Mouse (Mus musculus): ENCODE results near the gene Best1. TPM values are rescaled to one million over a fixed set of nuclear protein-coding genes. Genes with fewer than 3 reads are reported as not detected.

Best1 gene
- polyA plus RNA-seq, 1 experiment from 2014 or later: 0.10 TPM

- Histone ChIP-seq H3K4me1 (ENCODE audit: control insufficient read depth, insufficient read depth, low read length) (peaks cover 11% of the 10 kb centered on the region), H3K9me3 (replicated peaks; ENCODE audit: control insufficient read depth, low read length) (no peaks in the 10 kb centered on the region), H3K27ac (ENCODE audit: low read depth, low read length) (no peak overlapping the region), H3K27me3 (ENCODE audit: control insufficient read depth, insufficient read depth, low read length) (0 out of 2 replicates have a peak, but pooled peaks cover 3% of the 10 kb centered on the region), H3K36me3 (ENCODE audit: control insufficient read depth, insufficient read depth, low read length) (no peaks in the 10 kb centered on the region), H3K4me2 (no peak overlapping the region), H3K4me3 (ENCODE audit: low read depth, low read length) (no peak overlapping the region), H3K9ac (ENCODE audit: low read depth, low read length) (no peak overlapping the region)
- WGBS (ENCODE audit: insufficient replicate concordance): 20% methylated on average over 5 of the region's 5 CpGs
- no peak for ATAC-seq (replicated peaks; ENCODE audit: insufficient number of reproducible peaks, low FRiP score, low TSS enrichment)
Measured at GRCm38 (mm10) chr19:9991304-9991703, 10.1 kb downstream of the Best1 start.

GRCm38 (mm10) chr19:9989884-9990256, 11.6 kb downstream of the Best1 start:
- H3K4me1 ChIP-seq (ENCODE audit: control insufficient read depth, insufficient read depth, low read length): peaks cover 11% of the 10 kb centered on the region
- no peak overlapping the region for H3K4me3 ChIP-seq (ENCODE audit: low read depth, low read length)
- H3K4me2 ChIP-seq: no peak overlapping the region
- no peaks in the 10 kb centered on the region for H3K9me3 ChIP-seq (replicated peaks; ENCODE audit: control insufficient read depth, low read length)
- no peak overlapping the region for H3K9ac ChIP-seq (ENCODE audit: low read depth, low read length)
- H3K36me3 ChIP-seq (ENCODE audit: control insufficient read depth, insufficient read depth, low read length): peaks cover 9% of the 10 kb centered on the region
- no peak for ATAC-seq (replicated peaks; ENCODE audit: insufficient number of reproducible peaks, low FRiP score, low TSS enrichment)
- no peak overlapping the region for H3K27ac ChIP-seq (ENCODE audit: low read depth, low read length)
- H3K27me3 ChIP-seq (ENCODE audit: control insufficient read depth, insufficient read depth, low read length): 0 out of 2 replicates have a peak, but pooled peaks cover 3% of the 10 kb centered on the region

DNA sequence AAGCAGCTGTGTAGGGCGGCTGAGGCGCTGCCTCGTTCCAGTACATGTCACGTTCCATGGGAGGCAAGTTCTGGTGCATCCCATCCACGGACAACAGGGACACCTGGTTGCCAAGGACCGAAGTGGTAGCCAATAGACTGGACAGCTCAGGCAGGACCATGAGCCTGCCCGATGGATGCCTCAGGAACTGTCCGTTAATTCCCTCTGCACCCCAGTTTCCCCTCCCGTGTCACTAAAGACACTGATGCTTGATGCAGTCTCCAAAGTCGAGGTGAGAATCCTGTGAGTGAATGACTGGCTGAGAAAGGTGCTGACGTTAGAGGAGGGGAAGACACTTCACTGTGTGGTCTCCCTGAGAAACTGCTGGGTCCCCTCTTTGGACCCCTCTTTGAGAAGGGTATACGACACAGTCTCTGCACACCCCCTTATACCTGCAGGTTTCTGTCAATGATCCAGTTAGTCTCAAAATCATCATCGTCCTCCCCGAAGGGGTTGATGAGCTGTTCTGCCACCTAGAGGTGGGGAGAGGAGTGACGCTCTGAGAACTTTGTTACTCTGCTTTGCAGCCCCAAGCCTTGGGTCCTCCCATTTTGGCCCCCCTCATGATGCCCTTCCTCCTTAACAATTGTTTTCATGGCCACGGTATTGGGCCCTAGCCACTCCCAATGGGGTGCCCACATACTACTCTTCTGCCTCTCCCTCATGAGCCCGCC, 12.1 kb downstream of the Best1 start:
- no peak for ATAC-seq (replicated peaks; ENCODE audit: insufficient number of reproducible peaks, low FRiP score, low TSS enrichment)
- H3K27ac ChIP-seq (ENCODE audit: low read depth, low read length): no peak overlapping the region
- H3K9ac ChIP-seq (ENCODE audit: low read depth, low read length): no peak overlapping the region
- no peak overlapping the region for H3K4me2 ChIP-seq
- 0 out of 2 replicates have a peak, but pooled peaks cover 3% of the 10 kb centered on the region for H3K27me3 ChIP-seq (ENCODE audit: control insufficient read depth, insufficient read depth, low read length)
- peaks cover 14% of the 10 kb centered on the region for H3K36me3 ChIP-seq (ENCODE audit: control insufficient read depth, insufficient read depth, low read length)
- H3K4me3 ChIP-seq (ENCODE audit: low read depth, low read length): no peak overlapping the region
- WGBS (ENCODE audit: insufficient replicate concordance): 61% methylated on average over 17 of the region's 17 CpGs
- peaks cover 11% of the 10 kb centered on the region for H3K4me1 ChIP-seq (ENCODE audit: control insufficient read depth, insufficient read depth, low read length)
- H3K9me3 ChIP-seq (replicated peaks; ENCODE audit: control insufficient read depth, low read length): no peaks in the 10 kb centered on the region

GRCm38 (mm10) chr19:9987593-9987992, 13.8 kb downstream of the Best1 start:
- no peak for ATAC-seq (replicated peaks; ENCODE audit: insufficient number of reproducible peaks, low FRiP score, low TSS enrichment)

GRCm38 (mm10) chr19:9987192-9987591, 14.2 kb downstream of the Best1 start:
- Histone ChIP-seq H3K4me2 (no peak overlapping the region), H3K4me1 (ENCODE audit: control insufficient read depth, insufficient read depth, low read length) (peaks cover 17% of the 10 kb centered on the region), H3K4me3 (ENCODE audit: low read depth, low read length) (no peak overlapping the region), H3K27me3 (ENCODE audit: control insufficient read depth, insufficient read depth, low read length) (no peaks in the 10 kb centered on the region), H3K27ac (ENCODE audit: low read depth, low read length) (0 out of 2 replicates have a peak overlapping the region, but pooled peaks have one; percentile 22), H3K9me3 (replicated peaks; ENCODE audit: control insufficient read depth, low read length) (no peaks in the 10 kb centered on the region), H3K9ac (ENCODE audit: low read depth, low read length) (no peak overlapping the region), H3K36me3 (ENCODE audit: control insufficient read depth, insufficient read depth, low read length) (peaks cover 18% of the 10 kb centered on the region)
- no peak for ATAC-seq (replicated peaks; ENCODE audit: insufficient number of reproducible peaks, low FRiP score, low TSS enrichment)
- WGBS (ENCODE audit: insufficient replicate concordance): 28% methylated on average over 6 of the region's 6 CpGs

More at GRCm38 (mm10) chr19:9987593-9987992, 13.8 kb downstream of the Best1 start:
- Histone ChIP-seq H3K27me3 (ENCODE audit: control insufficient read depth, insufficient read depth, low read length) (0 out of 2 replicates have a peak, but pooled peaks cover 2% of the 10 kb centered on the region), H3K9ac (ENCODE audit: low read depth, low read length) (no peak overlapping the region), H3K27ac (ENCODE audit: low read depth, low read length) (peak overlapping the region; percentile 22; the same call in 1 of the 2 replicates), H3K4me1 (ENCODE audit: control insufficient read depth, insufficient read depth, low read length) (peaks cover 17% of the 10 kb centered on the region), H3K36me3 (ENCODE audit: control insufficient read depth, insufficient read depth, low read length) (peaks cover 18% of the 10 kb centered on the region), H3K4me3 (ENCODE audit: low read depth, low read length) (no peak overlapping the region), H3K9me3 (replicated peaks; ENCODE audit: control insufficient read depth, low read length) (no peaks in the 10 kb centered on the region), H3K4me2 (no peak overlapping the region)

DNA sequence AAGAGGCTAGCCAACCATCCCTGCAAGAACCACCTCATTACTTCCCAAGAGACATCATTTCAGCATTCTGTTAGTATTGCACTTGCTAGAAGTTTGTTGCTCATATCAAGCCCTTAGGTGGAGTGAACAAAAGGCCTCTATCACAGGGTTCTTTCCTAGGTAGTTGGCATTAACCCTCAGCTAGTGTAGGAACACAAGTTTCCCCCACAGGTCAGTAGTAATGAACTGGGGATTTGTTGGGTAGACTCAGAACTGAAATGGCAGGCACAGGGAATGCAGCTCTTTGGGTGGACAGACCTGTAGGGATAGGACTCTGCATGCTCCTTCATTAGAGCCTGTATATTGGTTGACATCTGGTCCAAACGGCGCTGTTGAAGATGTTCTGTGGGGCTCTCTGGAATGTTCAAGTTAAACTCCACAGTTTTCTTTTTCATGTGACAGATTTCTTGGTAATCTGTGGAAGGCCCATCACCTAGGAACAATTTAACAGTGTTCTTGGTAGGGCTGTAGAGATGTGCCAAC, 15.5 kb downstream of the Best1 start:
- peaks cover 18% of the 10 kb centered on the region for H3K36me3 ChIP-seq (ENCODE audit: control insufficient read depth, insufficient read depth, low read length)
- H3K4me1 ChIP-seq (ENCODE audit: control insufficient read depth, insufficient read depth, low read length): peaks cover 22% of the 10 kb centered on the region
- no peak overlapping the region for H3K4me3 ChIP-seq (ENCODE audit: low read depth, low read length)
- no peak overlapping the region for H3K9ac ChIP-seq (ENCODE audit: low read depth, low read length)
- 84% methylated on average over 2 of the region's 2 CpGs for WGBS (ENCODE audit: insufficient replicate concordance)
- no peak for ATAC-seq (replicated peaks; ENCODE audit: insufficient number of reproducible peaks, low FRiP score, low TSS enrichment)
- no peaks in the 10 kb centered on the region for H3K9me3 ChIP-seq (replicated peaks; ENCODE audit: control insufficient read depth, low read length)
- H3K4me2 ChIP-seq: no peak overlapping the region
- no peaks in the 10 kb centered on the region for H3K27me3 ChIP-seq (ENCODE audit: control insufficient read depth, insufficient read depth, low read length)
- no peak overlapping the region for H3K27ac ChIP-seq (ENCODE audit: low read depth, low read length)

DNA sequence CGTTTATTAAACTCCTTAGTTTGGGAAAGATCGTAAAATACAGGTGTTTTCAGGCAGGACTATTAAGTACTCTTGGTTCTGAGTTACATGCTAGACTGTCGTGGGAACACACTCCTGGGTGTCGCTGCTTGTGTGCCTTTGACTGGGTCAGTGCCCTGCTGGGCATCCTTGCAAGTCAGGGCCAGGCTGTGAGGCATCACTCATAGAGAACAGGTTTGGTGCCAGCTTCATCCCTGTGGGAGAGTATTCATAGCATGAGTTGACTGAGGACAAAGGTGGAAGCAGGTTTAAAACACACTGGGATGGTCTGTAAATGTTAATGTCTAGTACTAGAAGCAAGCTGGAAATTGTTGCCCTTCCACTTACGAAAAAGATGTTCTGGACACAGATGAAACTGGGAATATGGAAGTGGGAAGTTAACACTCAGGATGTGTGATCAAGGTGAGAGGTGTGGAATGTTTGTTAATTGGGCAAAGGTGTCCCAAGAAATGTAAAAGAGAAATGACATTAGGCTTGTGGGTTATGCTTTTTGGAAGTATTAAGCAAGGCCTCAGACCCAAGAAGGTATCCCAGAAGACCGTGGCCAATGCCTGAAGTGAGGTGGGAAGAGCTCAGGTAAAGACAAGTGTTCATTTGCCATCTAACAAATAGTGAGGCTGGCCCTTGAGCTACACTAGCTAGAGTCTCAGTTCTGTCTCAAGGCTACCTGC, 16.1 kb downstream of the Best1 start:
- no peak overlapping the region for H3K4me3 ChIP-seq (ENCODE audit: low read depth, low read length)
- peaks cover 18% of the 10 kb centered on the region for H3K36me3 ChIP-seq (ENCODE audit: control insufficient read depth, insufficient read depth, low read length)
- no peaks in the 10 kb centered on the region for H3K9me3 ChIP-seq (replicated peaks; ENCODE audit: control insufficient read depth, low read length)
- 92% methylated on average over 6 of the region's 6 CpGs for WGBS (ENCODE audit: insufficient replicate concordance)
- H3K27me3 ChIP-seq (ENCODE audit: control insufficient read depth, insufficient read depth, low read length): no peaks in the 10 kb centered on the region
- no peak overlapping the region for H3K4me2 ChIP-seq
- H3K9ac ChIP-seq (ENCODE audit: low read depth, low read length): no peak overlapping the region
- ATAC-seq (replicated peaks; ENCODE audit: insufficient number of reproducible peaks, low FRiP score, low TSS enrichment): no peak
- peaks cover 22% of the 10 kb centered on the region for H3K4me1 ChIP-seq (ENCODE audit: control insufficient read depth, insufficient read depth, low read length)
- no peak overlapping the region for H3K27ac ChIP-seq (ENCODE audit: low read depth, low read length)

DNA sequence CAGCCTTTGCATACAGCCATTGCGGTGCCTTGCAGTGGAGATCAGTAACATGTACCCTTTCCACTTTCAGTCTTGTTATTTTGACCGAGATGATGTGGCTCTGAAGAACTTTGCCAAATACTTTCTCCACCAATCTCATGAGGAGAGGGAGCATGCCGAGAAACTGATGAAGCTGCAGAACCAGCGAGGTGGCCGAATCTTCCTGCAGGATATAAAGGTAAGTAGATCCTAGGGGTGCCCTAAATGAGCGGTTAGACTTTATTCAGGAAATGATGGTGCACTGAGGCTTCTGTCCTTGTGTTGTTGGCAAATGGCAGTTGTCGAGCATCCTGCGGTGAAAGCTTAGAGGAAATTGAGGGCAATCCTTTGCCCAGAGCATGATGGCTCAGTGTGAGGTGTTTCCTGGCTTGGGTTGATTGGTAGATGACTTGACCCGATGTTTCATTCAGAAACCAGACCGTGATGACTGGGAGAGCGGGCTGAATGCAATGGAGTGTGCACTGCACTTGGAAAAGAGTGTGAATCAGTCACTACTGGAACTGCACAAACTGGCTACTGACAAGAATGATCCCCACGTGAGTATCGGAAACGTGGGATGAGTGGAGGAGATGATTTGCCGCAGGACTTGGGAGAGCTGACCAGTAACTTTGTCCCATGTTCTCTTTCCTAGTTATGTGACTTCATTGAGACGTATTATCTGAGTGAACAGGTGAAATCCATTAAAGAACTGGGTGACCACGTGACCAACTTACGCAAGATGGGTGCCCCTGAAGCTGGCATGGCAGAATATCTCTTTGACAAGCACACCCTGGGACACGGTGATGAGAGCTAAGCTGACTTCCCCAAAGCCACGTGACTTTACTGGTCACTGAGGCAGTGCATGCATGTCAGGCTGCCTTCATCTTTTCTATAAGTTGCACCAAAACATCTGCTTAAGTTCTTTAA, 17.1 kb downstream of the Best1 start:
- Histone ChIP-seq H3K27me3 (ENCODE audit: control insufficient read depth, insufficient read depth, low read length) (no peaks in the 10 kb centered on the region), H3K9ac (ENCODE audit: low read depth, low read length) (peak overlapping the region; percentile 94), H3K9me3 (replicated peaks; ENCODE audit: control insufficient read depth, low read length) (no peaks in the 10 kb centered on the region), H3K4me2 (peak overlapping the region; percentile 91), H3K4me3 (ENCODE audit: low read depth, low read length) (peak overlapping the region; percentile 90), H3K4me1 (ENCODE audit: control insufficient read depth, insufficient read depth, low read length) (peaks cover 22% of the 10 kb centered on the region), H3K36me3 (ENCODE audit: control insufficient read depth, insufficient read depth, low read length) (peaks cover 18% of the 10 kb centered on the region), H3K27ac (ENCODE audit: low read depth, low read length) (peak overlapping the region; percentile 98; the same call in 1 of the 2 replicates)
- no peak for ATAC-seq (replicated peaks; ENCODE audit: insufficient number of reproducible peaks, low FRiP score, low TSS enrichment)
- WGBS (ENCODE audit: insufficient replicate concordance): 89% methylated on average over 20 of the region's 20 CpGs

Data from heart, embryonic 11.5 days (tissue).